Mouse (Mus musculus) liver, adult 2 months (tissue): ENCODE results near the gene Psmd8.

Source experiments
- CTCF ChIP-seq: fragments of 200-500 bp; IDR thresholded peaks from 2 replicates; pipeline ENCODE4 v1.5.1; 2011; ENCODE audit warnings: low read depth, low read length, control low read depth
- POLR2A ChIP-seq: fragments of 200-500 bp; IDR thresholded peaks from 2 replicates; pipeline ENCODE4 v1.6.1; 2011; ENCODE audit warnings: low read length, control low read depth; ENCODE audit not compliant: insufficient read depth; ENCODE audit errors: extremely low read depth

DNA sequence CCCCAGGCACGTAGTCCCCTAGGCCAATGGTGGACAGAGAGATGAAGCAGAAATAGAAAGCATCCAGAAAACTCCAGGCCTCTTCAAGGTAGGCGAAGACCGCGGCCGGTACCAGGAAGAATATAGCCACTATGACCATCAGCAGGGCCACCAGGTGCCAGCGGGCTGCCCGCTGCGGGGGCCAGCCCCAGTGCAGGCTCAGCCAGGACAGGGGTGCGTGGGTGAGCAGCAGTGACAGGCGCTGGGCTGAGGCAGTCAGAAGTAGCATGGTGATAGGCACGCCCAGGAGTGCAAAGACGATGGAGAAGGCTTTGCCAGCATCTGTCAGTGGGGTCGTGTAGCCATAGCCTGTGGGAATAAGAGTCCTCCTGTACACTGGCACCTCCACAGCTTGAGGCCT lies 45.0 kb upstream of the Psmd8 start:
- TF ChIP-seq POLR2A (no peak), CTCF (no peak)
